Mouse (Mus musculus) intestine, embryonic 14.5 days (tissue): ENCODE data around the gene Gm44596. TPM values are rescaled to one million over a fixed set of nuclear protein-coding genes. Genes with fewer than 3 reads are reported as not detected.

Experiments
- ATAC-seq: fragments of 200-750 bp; cut with Nextera tagmentation; replicated peaks from 2 replicates; pipeline ENCODE4 v1.8.0; 2017; ENCODE audit warnings: low read depth, moderate number of reproducible peaks, moderate TSS enrichment, moderate library complexity; ENCODE audit not compliant: low FRiP score, low TSS enrichment
- DNase-seq: peaks from one replicate; pipeline ENCODE4 v3.0.0-alpha.2; 2018; ENCODE audit warnings: low spot score
- H3K27ac ChIP-seq: fragments of 300-500 bp; sonication (generic); 2 replicates; pipeline ENCODE4 v1.5.1; 2014; ENCODE audit warnings: low read depth, mild to moderate bottlenecking, control low read depth
- H3K27me3 ChIP-seq: fragments of 300-500 bp; sonication (generic); replicated peaks from 2 replicates; pipeline ENCODE4 v1.6.1; 2014; ENCODE audit warnings: low read length, control low read depth; ENCODE audit not compliant: control insufficient read depth, insufficient read depth
- H3K36me3 ChIP-seq: fragments of 300-500 bp; sonication (generic); 2 replicates; pipeline ENCODE4 v1.6.1; 2014; ENCODE audit warnings: low read length, control low read depth; ENCODE audit not compliant: control insufficient read depth, insufficient read depth
- H3K4me1 ChIP-seq: fragments of 300-500 bp; sonication (generic); replicated peaks from 2 replicates; pipeline ENCODE4 v1.6.1; 2014; ENCODE audit warnings: low read length, control low read depth, mixed read lengths; ENCODE audit not compliant: control insufficient read depth, insufficient read depth
- H3K4me2 ChIP-seq: fragments of 300-500 bp; sonication (generic); 2 replicates; pipeline ENCODE4 v1.6.1; 2014; ENCODE audit warnings: low read length
- H3K4me3 ChIP-seq: fragments of 300-500 bp; sonication (generic); 2 replicates; pipeline ENCODE4 v1.5.1; 2014; ENCODE audit warnings: low read depth, low read length, control low read depth, mixed read lengths
- H3K9ac ChIP-seq: fragments of 300-500 bp; sonication (generic); 2 replicates; pipeline ENCODE4 v1.6.1; 2014; ENCODE audit warnings: mild to moderate bottlenecking, low read length
- H3K9me3 ChIP-seq: fragments of 300-500 bp; sonication (generic); 2 replicates; pipeline ENCODE4 v1.6.1; 2016; ENCODE audit warnings: low read length, control low read depth; ENCODE audit not compliant: control insufficient read depth
- WGBS: fragments of 180-500 bp; shearing (Covaris S2); extraction: QIAGEN DNeasy Blood & Tissue Kit; methylation state at CpG from one replicate; pipeline ENCODE4 v1.1.7; 2014; 5-methylcytosine and 5-hydroxymethylcytosine counted together
- polyA plus RNA-seq: library from polyadenylated mRNA; unstranded; fragments of >200 nt; fragmentation: Nextera tagmentation; extraction: Ambion mirVana; gene quantifications from 2 replicates; pipeline ENCODE4 v1.2.1, GENCODE M21; 2014

Gene Gm44596
- not detected in 2 replicates for polyA plus RNA-seq

DNA sequence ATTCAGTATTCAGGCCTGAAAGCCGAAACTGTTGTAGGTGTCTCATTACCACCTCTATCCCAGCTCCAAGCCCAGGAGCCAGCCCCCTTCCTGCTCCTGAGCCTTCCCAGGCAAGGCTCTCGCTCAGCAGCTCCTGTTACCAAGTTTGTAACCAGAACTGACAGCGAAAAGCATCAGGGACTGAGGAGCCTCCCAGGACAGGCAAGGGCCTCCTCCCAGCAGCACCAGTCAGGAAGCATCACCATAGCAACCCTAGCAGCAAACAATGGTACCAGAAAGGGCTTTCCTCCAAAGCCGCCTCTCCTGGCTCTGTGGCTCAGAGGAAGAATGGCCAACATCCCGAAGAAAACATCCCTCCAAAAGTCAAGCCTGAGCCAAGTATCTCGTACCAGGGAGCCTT, at the start of gene Gm44596, which contains the start of gene Tex52:
Gene Gm44596, plus strand, starts transcription at position 312 of the 400 bp plus-strand sequence.
Gene Tex52, plus strand, starts transcription at position 265 of the 400 bp plus-strand sequence.
- WGBS: 57% methylated on average over 6 of the region's 6 CpGs
- no peak within 1 kb of the TSS for H3K4me3 ChIP-seq
- no peaks in the 10 kb centered on the region for H3K4me1 ChIP-seq
- H3K9ac ChIP-seq: no peak within 1 kb of the TSS
- H3K27ac ChIP-seq: no peak within 1 kb of the TSS
- no peaks in the 10 kb centered on the region for H3K27me3 ChIP-seq
- peaks cover 61% of the 10 kb centered on the region for H3K36me3 ChIP-seq
- DNase-seq: no peak
- no peak for ATAC-seq
- H3K4me2 ChIP-seq: no peak within 1 kb of the TSS
- H3K9me3 ChIP-seq: no peaks in the 10 kb centered on the region

GRCm38 (mm10) chr6:128334397-128335124, 40.7 kb upstream of the Gm44596 start:
- no peak overlapping the region for H3K4me2 ChIP-seq
- no peak overlapping the region for H3K9ac ChIP-seq

DNA sequence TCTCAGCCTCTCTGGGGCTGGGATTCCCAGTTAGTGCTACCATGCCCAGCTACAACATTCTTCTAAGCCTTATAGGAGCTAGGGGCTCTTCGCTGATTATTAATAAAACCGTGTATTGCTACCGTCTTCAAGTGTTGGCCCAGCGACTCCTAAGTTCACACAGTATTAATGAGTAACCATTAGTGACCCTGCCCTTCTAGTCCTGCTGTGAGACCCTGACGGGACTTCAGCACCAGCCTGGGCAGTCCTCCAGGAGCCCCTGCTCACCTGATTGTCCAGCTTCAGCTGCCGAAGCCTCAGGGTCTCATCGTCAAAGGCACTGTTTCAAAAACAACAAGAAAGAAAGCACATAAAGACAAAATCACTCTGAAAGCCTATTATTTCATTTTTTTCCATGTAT, 37.8 kb upstream of the Gm44596 start:
- peaks cover 7% of the 10 kb centered on the region for H3K4me1 ChIP-seq
- no peak for DNase-seq
- ATAC-seq: no peak
- no peak overlapping the region for H3K9ac ChIP-seq
- peaks cover 28% of the 10 kb centered on the region for H3K36me3 ChIP-seq
- H3K9me3 ChIP-seq: no peaks in the 10 kb centered on the region
- 78% methylated on average over 7 of the region's 7 CpGs for WGBS
- H3K4me2 ChIP-seq: no peak overlapping the region
- no peaks in the 10 kb centered on the region for H3K27me3 ChIP-seq
- no peak overlapping the region for H3K27ac ChIP-seq
- no peak overlapping the region for H3K4me3 ChIP-seq

More at GRCm38 (mm10) chr6:128334397-128335124, 40.7 kb upstream of the Gm44596 start:
- peaks cover 7% of the 10 kb centered on the region for H3K4me1 ChIP-seq
- no peak overlapping the region for H3K27ac ChIP-seq
- peaks cover 43% of the 10 kb centered on the region for H3K36me3 ChIP-seq
- no peaks in the 10 kb centered on the region for H3K27me3 ChIP-seq
- WGBS: 22% methylated on average over 12 of the region's 12 CpGs
- ATAC-seq (no peak; the same call in 1 of the 2 replicates), DNase-seq (peak; percentile 88)
- no peaks in the 10 kb centered on the region for H3K9me3 ChIP-seq
- no peak overlapping the region for H3K4me3 ChIP-seq

- Histone ChIP-seq H3K9me3 (no peaks in the 10 kb centered on the region), H3K4me3 (no peak overlapping the region), H3K4me2 (no peak overlapping the region), H3K4me1 (peaks cover 7% of the 10 kb centered on the region), H3K9ac (no peak overlapping the region), H3K27me3 (no peaks in the 10 kb centered on the region), H3K27ac (no peak overlapping the region), H3K36me3 (peaks cover 16% of the 10 kb centered on the region)
- DNase-seq (no peak), ATAC-seq (no peak)
- WGBS: 33% methylated on average over 5 of the region's 5 CpGs
Measured at GRCm38 (mm10) chr6:128338876-128339275, 36.4 kb upstream of the Gm44596 start.

DNA sequence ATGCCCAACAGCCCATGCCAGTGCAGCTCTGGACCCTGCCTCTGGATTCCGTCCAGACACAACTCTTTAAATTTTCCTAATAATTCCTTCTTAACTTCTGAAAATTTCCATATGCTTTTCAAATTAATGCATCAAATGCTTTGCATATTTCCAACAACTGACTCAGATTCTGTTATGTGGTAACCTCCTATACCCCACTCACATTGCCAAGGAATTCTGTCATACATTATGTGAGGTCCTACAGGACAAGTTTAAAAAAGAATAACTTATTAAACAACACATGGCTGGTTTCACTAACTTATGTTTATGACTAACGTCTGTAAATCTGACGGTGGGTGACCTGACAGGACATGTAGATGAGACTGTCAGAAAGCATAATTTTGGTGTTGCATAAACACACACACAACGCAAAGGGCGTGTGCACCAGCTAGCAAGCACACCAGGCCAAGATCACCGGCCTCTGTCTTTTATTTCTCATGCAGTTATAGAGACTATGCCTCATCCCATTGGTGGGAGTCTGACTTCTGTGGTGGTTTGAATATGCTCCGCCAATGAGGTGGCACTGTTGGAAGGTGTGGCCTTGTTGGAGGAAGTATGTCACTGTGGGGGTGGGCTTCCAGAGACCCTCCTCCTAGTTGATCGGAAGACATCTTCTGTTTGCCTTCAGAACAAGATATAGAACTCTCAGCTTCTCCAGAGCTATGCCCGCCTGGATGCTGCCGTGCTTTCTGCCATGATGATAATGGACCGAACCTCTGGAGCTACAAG, 33.2 kb upstream of the Gm44596 start:
- Histone ChIP-seq H3K4me3 (no peak overlapping the region), H3K9ac (no peak overlapping the region), H3K27me3 (no peaks in the 10 kb centered on the region), H3K36me3 (no peaks in the 10 kb centered on the region; the same call in 1 of the 2 replicates), H3K27ac (no peak overlapping the region), H3K9me3 (no peaks in the 10 kb centered on the region), H3K4me1 (peaks cover 7% of the 10 kb centered on the region), H3K4me2 (no peak overlapping the region)
- 90% methylated on average over 11 of the region's 11 CpGs for WGBS
- DNase-seq: no peak
- ATAC-seq: no peak

GRCm38 (mm10) chr6:128345623-128346022, 29.7 kb upstream of the Gm44596 start:
- Histone ChIP-seq H3K9ac (no peak overlapping the region), H3K4me3 (no peak overlapping the region), H3K27ac (no peak overlapping the region), H3K9me3 (no peaks in the 10 kb centered on the region), H3K4me2 (no peak overlapping the region), H3K36me3 (peaks cover 3% of the 10 kb centered on the region), H3K27me3 (no peaks in the 10 kb centered on the region), H3K4me1 (no peaks in the 10 kb centered on the region)
- ATAC-seq (no peak), DNase-seq (no peak)
- 92% methylated on average over 10 of the region's 10 CpGs for WGBS

DNA sequence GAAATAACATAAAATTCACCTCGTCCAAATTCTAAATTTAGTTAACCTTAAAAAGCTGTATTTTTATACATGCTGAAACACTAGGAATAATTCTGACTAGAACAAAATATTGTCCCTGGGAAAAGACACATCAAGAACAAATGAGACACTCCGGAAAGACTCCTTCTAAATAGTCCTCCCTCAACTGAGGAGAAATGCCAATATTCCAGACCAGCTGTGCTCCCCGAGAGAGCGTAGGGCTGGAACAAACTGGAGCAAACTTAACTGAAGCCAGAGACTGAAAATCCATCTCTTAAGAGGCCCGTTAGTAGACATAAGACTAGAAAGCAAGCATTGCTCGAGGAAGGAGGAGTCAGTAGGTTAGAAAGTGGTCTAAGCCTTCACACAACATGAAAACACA, 28.5 kb upstream of the Gm44596 start:
- Histone ChIP-seq H3K4me1 (no peaks in the 10 kb centered on the region), H3K27ac (no peak overlapping the region), H3K27me3 (no peaks in the 10 kb centered on the region), H3K36me3 (peaks cover 8% of the 10 kb centered on the region), H3K9me3 (no peaks in the 10 kb centered on the region), H3K9ac (no peak overlapping the region), H3K4me3 (no peak overlapping the region), H3K4me2 (no peak overlapping the region)
- WGBS: 87% methylated on average over 6 of the region's 6 CpGs
- no peak for DNase-seq
- ATAC-seq: no peak

DNA sequence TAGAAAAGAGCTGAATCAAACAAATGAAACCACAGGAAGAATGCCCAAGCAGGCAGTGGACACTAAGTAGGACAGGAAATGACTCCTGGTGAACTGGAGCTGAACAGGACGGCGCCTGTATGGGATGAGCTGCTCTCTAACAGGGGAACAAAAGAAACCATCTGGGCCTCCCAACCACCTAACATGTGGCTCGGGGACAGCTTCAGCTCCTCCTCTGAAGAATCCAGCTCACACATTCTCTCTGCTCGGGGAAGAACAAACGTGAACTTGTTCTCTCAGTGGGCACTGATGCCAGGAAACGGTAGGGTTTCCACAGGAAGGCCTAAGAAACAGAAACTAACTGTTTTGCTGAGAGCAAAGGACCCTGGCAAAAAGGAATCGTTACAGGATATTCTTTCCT, 25.6 kb upstream of the Gm44596 start:
- ATAC-seq (no peak; the same call in 1 of the 2 replicates), DNase-seq (no peak)
- no peaks in the 10 kb centered on the region for H3K27me3 ChIP-seq
- 58% methylated on average over 7 of the region's 7 CpGs for WGBS
- peaks cover 8% of the 10 kb centered on the region for H3K36me3 ChIP-seq
- H3K4me1 ChIP-seq: peaks cover 7% of the 10 kb centered on the region
- H3K9me3 ChIP-seq: no peaks in the 10 kb centered on the region
- H3K4me3 ChIP-seq: no peak overlapping the region
- H3K4me2 ChIP-seq: no peak overlapping the region
- H3K27ac ChIP-seq: peak overlapping the region; percentile 59; the same call in 1 of the 2 replicates
- H3K9ac ChIP-seq: no peak overlapping the region
